Mouse (Mus musculus) spleen, postnatal 36 days (tissue): ENCODE results near the gene Itga9.

Source experiments
- DNase-seq, 2 experiments: peaks; one replicate each; pipeline ENCODE4 v3.0.0; 2022; ENCODE audit warnings: low spot score in 2 of 2, mixed read lengths in 1 of 2

Itga9 gene

GRCm38 (mm10) chr9:118770366-118770765, 163.9 kb downstream of the Itga9 start:
- no peak for DNase-seq

DNA sequence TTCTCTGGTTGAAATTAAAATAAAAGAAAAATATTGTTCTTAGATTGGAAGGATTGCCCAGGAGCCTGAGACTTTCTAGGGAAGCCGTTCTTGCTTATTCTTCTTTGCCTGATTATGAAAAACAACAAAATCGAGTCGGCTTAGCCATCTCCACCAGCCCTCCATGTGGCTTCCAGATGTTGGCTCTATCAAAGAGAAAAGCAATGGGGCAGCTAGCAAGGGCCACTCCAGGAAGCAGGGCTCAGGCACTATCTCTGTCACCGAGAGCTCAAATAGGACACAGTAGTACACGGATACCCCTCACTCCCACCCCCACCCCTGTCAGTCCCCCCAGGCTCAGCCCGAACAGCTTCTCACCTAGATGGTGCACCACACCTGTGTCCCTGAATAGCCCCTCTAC, 168.2 kb downstream of the Itga9 start:
- DNase-seq = no peak

- no peak for DNase-seq
These were observed 170.5 kb downstream of the Itga9 start for GRCm38 (mm10) chr9:118776880-118777438.

- DNase-seq = no peak
These were observed 172.1 kb downstream of the Itga9 start for GRCm38 (mm10) chr9:118778596-118778995.

GRCm38 (mm10) chr9:118784621-118785020, 178.1 kb downstream of the Itga9 start:
- DNase-seq = no peak

DNA sequence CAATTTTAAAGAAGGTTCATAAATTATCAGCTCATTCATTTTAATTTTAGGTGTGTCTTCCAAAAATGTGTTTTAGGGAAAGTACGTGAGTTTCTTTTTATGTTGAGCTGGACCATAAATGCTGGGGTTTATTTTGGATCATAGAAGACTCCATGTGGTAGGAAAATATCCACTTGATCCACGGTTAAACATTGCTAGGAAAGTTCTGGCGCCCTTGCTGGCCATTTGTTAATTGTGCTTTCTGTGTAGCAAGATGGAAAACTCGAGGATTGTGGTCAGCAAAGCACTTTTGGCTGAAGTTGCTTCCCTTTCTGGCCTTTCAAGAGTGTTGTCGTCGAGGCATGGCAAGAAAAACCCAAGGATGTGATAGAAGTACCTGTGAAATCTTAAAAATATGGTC, 179.3 kb downstream of the Itga9 start:
- no peak for DNase-seq

DNA sequence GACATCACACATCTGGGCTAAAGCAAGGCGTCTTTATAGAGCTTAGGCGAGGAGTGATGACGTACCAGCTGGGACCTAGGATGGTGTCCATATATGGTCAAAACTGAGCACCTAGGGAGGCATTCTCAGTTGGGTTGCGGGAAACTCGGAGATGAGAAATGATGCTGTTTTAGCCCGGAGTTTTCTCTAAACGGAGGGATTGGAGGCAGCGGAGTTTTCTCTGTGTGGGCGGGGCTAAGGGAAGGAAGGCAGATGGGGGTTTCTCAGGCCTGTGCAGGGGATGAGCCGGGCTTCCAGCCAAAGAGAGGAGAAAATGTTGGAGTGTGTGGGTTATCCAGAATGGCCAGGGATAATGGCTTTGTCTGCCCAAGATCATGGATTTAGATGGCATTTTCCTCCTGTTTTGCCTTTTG, 182.4 kb downstream of the Itga9 start:
- no peak for DNase-seq

DNA sequence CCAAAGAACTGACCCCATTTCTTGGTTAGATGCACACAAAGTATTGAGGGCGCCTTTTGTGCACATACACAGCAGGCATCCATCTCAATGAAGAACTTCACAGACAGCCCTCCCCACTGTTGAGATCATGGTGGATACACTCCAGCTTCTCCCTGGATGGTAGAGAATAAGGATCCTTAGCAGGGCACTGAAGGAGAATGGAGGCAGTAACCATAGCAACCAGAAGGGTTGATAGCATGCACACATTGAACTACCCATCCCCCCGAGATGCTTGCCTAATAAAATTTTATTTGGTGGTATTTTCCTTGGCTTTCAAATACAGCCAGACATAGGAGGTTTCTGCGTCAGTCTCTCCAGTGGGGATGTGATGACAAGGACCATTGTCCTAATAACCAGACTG, 184.7 kb downstream of the Itga9 start:
- no peak for DNase-seq

GRCm38 (mm10) chr9:118793151-118793785, 186.8 kb downstream of the Itga9 start:
- no peak for DNase-seq

GRCm38 (mm10) chr9:118794668-118795067, 188.2 kb downstream of the Itga9 start:
- no peak for DNase-seq

DNA sequence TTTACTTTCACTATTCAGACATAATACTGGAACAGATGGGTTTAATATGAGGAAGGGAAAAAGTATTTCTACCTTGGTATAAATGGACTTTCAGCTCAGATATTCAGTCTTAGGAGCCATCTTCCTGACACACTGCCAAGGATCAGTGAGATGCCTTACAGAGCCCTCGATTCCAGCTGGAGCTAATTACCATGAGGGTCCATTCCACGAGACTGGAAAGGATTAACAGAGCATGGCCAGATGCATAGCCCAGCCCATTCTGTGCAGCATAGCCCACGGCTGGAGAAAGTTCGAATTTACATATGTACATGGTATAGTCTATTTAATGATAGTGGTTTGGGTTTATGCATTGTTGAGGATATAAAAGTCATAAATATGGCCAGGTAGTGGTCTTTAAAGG, 188.8 kb downstream of the Itga9 start:
- no peak for DNase-seq

DNA sequence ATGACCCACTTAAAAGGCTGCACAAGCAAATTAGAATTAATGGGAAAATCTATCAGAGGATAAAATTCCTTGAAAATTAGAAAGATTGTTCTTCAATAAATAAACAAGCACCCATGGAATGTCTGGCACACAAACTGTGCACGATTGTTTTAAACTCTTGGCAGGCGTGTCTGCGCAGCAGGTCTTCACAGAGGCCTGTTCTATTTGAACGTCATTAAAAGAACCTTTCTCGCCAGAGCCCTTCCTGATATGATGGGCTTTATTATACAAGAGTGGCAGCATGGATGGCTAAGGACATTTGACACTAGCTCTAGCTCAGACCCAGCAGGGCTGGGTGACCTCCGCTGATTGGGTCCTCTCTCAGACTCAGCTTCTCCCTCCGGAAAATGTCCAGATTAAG, 192.6 kb downstream of the Itga9 start:
- no peak for DNase-seq

- DNase-seq = no peak
These were observed 194.9 kb downstream of the Itga9 start for GRCm38 (mm10) chr9:118801176-118801909.

DNA sequence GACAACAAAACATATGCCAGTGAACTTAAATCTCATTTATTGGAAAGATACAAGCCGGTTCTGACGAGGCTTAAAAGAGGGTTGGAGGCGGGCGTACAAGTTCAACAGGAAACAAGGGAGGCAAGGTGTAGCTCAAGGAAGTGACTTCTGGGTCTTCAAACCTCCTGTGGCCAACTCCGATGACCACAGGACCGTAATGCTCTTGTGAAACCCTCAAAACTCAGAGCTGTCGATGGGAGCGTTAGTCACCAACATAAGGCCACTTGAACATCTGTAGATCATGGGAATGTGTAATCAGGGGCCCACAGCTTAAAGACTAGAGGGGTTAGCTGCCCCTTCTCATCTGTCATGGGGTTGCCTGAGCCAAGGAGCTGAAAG, 195.4 kb downstream of the Itga9 start:
- no peak for DNase-seq

GRCm38 (mm10) chr9:118802380-118802779, 195.9 kb downstream of the Itga9 start:
- DNase-seq = no peak

GRCm38 (mm10) chr9:118805740-118806139, 199.2 kb downstream of the Itga9 start:
- no peak for DNase-seq

GRCm38 (mm10) chr9:118807669-118808068, 201.2 kb downstream of the Itga9 start:
- no peak for DNase-seq

DNA sequence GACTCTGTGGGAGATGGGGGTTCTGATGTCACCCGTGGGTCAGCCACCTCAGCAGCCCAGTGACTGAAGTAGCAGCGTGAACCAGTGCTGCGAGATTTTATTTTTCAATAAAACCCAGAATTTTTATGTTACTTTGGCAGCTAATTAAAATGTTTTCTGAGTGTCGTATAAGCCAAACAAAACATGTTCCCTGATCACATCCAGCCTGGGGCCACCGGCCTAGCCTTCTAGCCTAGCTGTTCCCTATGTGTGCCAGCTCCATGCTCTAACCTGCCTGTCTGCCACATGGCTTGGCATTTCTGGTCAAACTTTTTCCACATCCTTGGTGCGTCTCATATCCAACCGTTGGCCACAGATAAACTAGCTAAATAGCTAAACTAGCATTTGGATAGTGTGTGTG, 205.7 kb downstream of the Itga9 start:
- DNase-seq = no peak

- no peak for DNase-seq
These were observed 207.0 kb downstream of the Itga9 start for GRCm38 (mm10) chr9:118813492-118813891.

DNA sequence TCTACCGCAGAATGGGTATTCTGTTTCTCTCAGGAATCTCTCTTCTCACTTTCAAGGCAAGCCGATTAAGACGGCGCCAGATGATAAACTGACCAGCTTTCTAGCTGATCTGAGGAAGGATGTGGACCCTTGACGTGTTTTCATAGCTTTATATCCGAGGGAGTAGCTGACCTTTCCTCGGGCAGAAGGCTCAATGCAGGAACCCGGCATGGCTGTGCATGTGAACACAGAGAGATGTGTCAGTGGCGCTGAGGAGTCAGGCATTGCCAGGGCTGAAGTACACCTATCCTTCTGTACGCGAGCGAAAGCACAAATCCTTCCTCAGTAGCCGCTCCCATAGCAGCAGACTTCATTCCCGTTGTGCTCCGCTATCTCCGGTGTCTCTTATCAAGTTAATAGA, 207.6 kb downstream of the Itga9 start:
- no peak for DNase-seq

DNA sequence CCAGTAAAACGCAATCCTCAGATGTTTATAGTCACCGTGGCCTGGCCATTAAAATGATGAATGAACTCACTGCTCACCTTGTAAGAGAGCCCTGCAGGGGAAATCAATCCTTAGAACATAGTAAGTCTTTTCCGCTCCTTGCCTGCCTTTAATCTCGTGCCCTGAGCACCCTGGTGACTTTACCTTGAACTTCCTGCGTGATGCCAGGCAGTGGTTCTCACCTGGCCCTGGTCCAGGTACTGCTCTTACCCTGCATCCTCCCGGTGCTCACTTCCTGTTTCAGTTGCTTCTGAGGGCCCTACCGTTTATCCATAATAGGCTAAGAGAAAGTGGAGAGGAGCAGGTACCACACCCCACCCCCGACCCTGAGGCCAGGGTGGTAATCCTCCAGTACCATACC, 208.0 kb downstream of the Itga9 start:
- DNase-seq = no peak

GRCm38 (mm10) chr9:118815543-118815942, 209.1 kb downstream of the Itga9 start:
- no peak for DNase-seq

DNA sequence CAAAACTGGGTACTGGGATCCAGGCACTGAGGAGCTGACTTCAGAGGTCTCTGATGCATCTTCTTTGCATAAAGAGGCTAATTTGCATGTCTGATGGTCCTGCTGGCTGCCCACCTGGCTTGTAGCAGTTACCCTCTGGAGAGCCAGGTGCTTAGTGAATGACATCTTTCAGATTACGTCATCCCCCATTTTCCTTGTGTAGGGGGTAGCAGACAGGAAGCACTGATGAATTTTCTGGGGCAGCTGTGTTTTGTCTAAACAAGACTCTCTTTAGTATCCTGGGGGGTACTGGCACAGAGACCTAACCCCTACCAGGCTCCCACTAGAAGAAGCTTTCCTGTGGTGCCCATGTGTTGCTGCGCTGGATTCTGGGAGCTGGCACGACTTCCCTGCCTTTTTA, 212.0 kb downstream of the Itga9 start:
- DNase-seq = no peak
